Mouse (Mus musculus) MEL (cell line): ENCODE measurements at regions not wholly inside any gene's neighbourhood (a gene's known extent, or its start where the extent isn't known, plus 50 kb on each side); places are given as distances from the start of the nearest gene placed in this dataset.

Source experiments
- DNase-seq: peaks from one replicate; pipeline ENCODE4 v3.0.0; 2011; ENCODE audit warnings: low read depth, low spot score
- H3K27ac ChIP-seq: 2 replicates; pipeline ENCODE4 v1.5.1; 2012; ENCODE audit warnings: low read depth, mild to moderate bottlenecking, control low read depth, low read length, moderate library complexity; ENCODE audit not compliant: control insufficient read depth
- H3K27me3 ChIP-seq, 2 experiments: fragments of 150-350 bp in 1 of 2; sonication (generic) in 1 of 2; 2 replicates each; pipeline ENCODE4 v1.6.1; 2012; ENCODE audit warnings: low read length in 2 of 2, mild to moderate bottlenecking in 2 of 2, improper control_type of control experiment in 1 of 2, moderate library complexity in 1 of 2; ENCODE audit not compliant: insufficient read depth in 2 of 2, control insufficient read depth in 1 of 2
- H3K36me3 ChIP-seq, 2 experiments: 2 replicates each; pipeline ENCODE4 v1.6.1; 2012 to 2014; ENCODE audit warnings: low read length in 2 of 2, improper control_type of control experiment in 1 of 2, inconsistent platforms in 1 of 2, mild to moderate bottlenecking in 1 of 2; ENCODE audit not compliant: insufficient read depth in 2 of 2, control insufficient read depth in 1 of 2
- H3K4me1 ChIP-seq, 2 experiments: fragments of 150-350 bp in 1 of 2; sonication (generic) in 1 of 2; 2 replicates each; pipeline ENCODE4 v1.6.1; 2012; ENCODE audit warnings: low read length in 2 of 2, improper control_type of control experiment in 1 of 2, mild to moderate bottlenecking in 1 of 2; ENCODE audit not compliant: insufficient read depth in 2 of 2, control insufficient read depth in 1 of 2
- H3K4me3 ChIP-seq, 2 experiments: fragments of 150-350 bp in 1 of 2; sonication (generic) in 1 of 2; 2 replicates each; pipeline ENCODE4 v1.5.1; 2012; ENCODE audit warnings: low read depth in 2 of 2, low read length in 2 of 2, mild to moderate bottlenecking in 2 of 2, moderate library complexity in 2 of 2, control low read depth in 1 of 2, improper control_type of control experiment in 1 of 2; ENCODE audit not compliant: control insufficient read depth in 1 of 2, insufficient read depth in 1 of 2
- H3K79me2 ChIP-seq: 2 replicates; pipeline ENCODE4 v1.6.1; 2012; ENCODE audit warnings: mild to moderate bottlenecking, low read length, moderate library complexity; ENCODE audit not compliant: control insufficient read depth, poor library complexity, insufficient read depth
- H3K9ac ChIP-seq: 2 replicates; pipeline ENCODE4 v1.6.1; 2012; ENCODE audit warnings: low read depth, mild to moderate bottlenecking, control low read depth, low read length, moderate library complexity; ENCODE audit not compliant: control insufficient read depth, poor library complexity, severe bottlenecking
- H3K9me3 ChIP-seq: fragments of 150-350 bp; sonication (generic); replicated peaks from 2 replicates; pipeline ENCODE4 v1.6.1; 2012; ENCODE audit warnings: mild to moderate bottlenecking, low read length, improper control_type of control experiment, moderate library complexity; ENCODE audit not compliant: insufficient read depth
- CHD1 ChIP-seq: IDR thresholded peaks from 2 replicates; pipeline ENCODE4 v1.6.1; 2012; ENCODE audit warnings: low read depth, mild to moderate bottlenecking, inconsistent platforms, low read length, improper control_type of control experiment
- CHD2 ChIP-seq: IDR thresholded peaks from 2 replicates; pipeline ENCODE4 v1.6.1; 2011; ENCODE audit warnings: low read length, improper control_type of control experiment
- ELF1 ChIP-seq: IDR thresholded peaks from 2 replicates; pipeline ENCODE4 v1.6.1; 2014; ENCODE audit warnings: low read depth, mild to moderate bottlenecking, inconsistent platforms, low read length, improper control_type of control experiment, moderate library complexity
- EP300 ChIP-seq, 2 experiments: IDR thresholded peaks; 2 replicates each; pipeline ENCODE4 v1.6.1; 2011; ENCODE audit warnings: improper control_type of control experiment in 2 of 2, low read length in 2 of 2, low read depth in 1 of 2, mild to moderate bottlenecking in 1 of 2
- ETS1 ChIP-seq: IDR thresholded peaks from 2 replicates; pipeline ENCODE4 v1.6.1; 2012; ENCODE audit warnings: low read depth, mild to moderate bottlenecking, inconsistent platforms, low read length, improper control_type of control experiment, moderate library complexity
- GABPA ChIP-seq: IDR thresholded peaks from 2 replicates; pipeline ENCODE4 v1.6.1; 2012; ENCODE audit warnings: low read depth, mild to moderate bottlenecking, inconsistent platforms, low read length, improper control_type of control experiment, moderate library complexity
- HCFC1 ChIP-seq: IDR thresholded peaks from 2 replicates; pipeline ENCODE4 v1.6.1; 2012; ENCODE audit warnings: low read depth, mild to moderate bottlenecking, inconsistent platforms, low read length, improper control_type of control experiment, moderate library complexity
- KAT2A ChIP-seq: conservative IDR thresholded peaks from 2 replicates; pipeline ENCODE4 v1.6.1; 2012; ENCODE audit warnings: low read depth, low read length, improper control_type of control experiment, inconsistent platforms
- MAFK ChIP-seq: IDR thresholded peaks from 2 replicates; pipeline ENCODE4 v1.6.1; 2011; ENCODE audit warnings: low read depth, mild to moderate bottlenecking, low read length, improper control_type of control experiment, borderline replicate concordance
- MAX ChIP-seq: IDR thresholded peaks from 2 replicates; pipeline ENCODE4 v1.6.1; 2011; ENCODE audit warnings: low read length, improper control_type of control experiment
- MXI1 ChIP-seq: IDR thresholded peaks from 2 replicates; pipeline ENCODE4 v1.6.1; 2011; ENCODE audit warnings: mild to moderate bottlenecking, low read depth, low read length, improper control_type of control experiment
- MYC ChIP-seq: IDR thresholded peaks from 2 replicates; pipeline ENCODE4 v1.6.1; 2011; ENCODE audit warnings: low read depth, mild to moderate bottlenecking, low read length, improper control_type of control experiment, moderate library complexity
- NELFE ChIP-seq: IDR thresholded peaks from 2 replicates; pipeline ENCODE4 v1.6.1; 2011; ENCODE audit warnings: low read depth, low read length, improper control_type of control experiment
- NRF1 ChIP-seq: IDR thresholded peaks from 2 replicates; pipeline ENCODE4 v1.6.1; 2014; ENCODE audit warnings: low read depth, mild to moderate bottlenecking, inconsistent platforms, low read length, improper control_type of control experiment, moderate library complexity; ENCODE audit not compliant: poor library complexity, insufficient read depth, severe bottlenecking
- POLR2AphosphoS2 ChIP-seq: IDR thresholded peaks from 2 replicates; pipeline ENCODE4 v1.6.1; 2011; ENCODE audit warnings: low read length, improper control_type of control experiment
- POLR2AphosphoS5 ChIP-seq: IDR thresholded peaks from 2 replicates; pipeline ENCODE4 v1.6.1; 2012; ENCODE audit warnings: low read depth, borderline replicate concordance, mild to moderate bottlenecking, inconsistent platforms, low read length, moderate library complexity, mixed read lengths
- RAD21 ChIP-seq: IDR thresholded peaks from 2 replicates; pipeline ENCODE4 v1.6.1; 2011; ENCODE audit warnings: mild to moderate bottlenecking, low read depth, low read length, improper control_type of control experiment
- RCOR1 ChIP-seq: IDR thresholded peaks from 2 replicates; pipeline ENCODE4 v1.6.1; 2012; ENCODE audit warnings: low read depth, mild to moderate bottlenecking, inconsistent platforms, low read length, improper control_type of control experiment
- SIN3A ChIP-seq: IDR thresholded peaks from 2 replicates; pipeline ENCODE4 v1.6.1; 2012; ENCODE audit warnings: low read length, improper control_type of control experiment, inconsistent platforms
- SMC3 ChIP-seq: IDR thresholded peaks from 2 replicates; pipeline ENCODE4 v1.6.1; 2011; ENCODE audit warnings: low read depth, low read length, improper control_type of control experiment
- TBP ChIP-seq: IDR thresholded peaks from 2 replicates; pipeline ENCODE4 v1.8.0; 2011; ENCODE audit warnings: low read depth, low read length, improper control_type of control experiment
- UBTF ChIP-seq: IDR thresholded peaks from 2 replicates; pipeline ENCODE4 v1.6.1; 2012; ENCODE audit warnings: low read depth, mild to moderate bottlenecking, inconsistent platforms, low read length, improper control_type of control experiment, moderate library complexity, borderline replicate concordance; ENCODE audit not compliant: insufficient read depth
- USF1 ChIP-seq: IDR thresholded peaks from 2 replicates; pipeline ENCODE4 v1.6.1; 2014; ENCODE audit warnings: low read depth, mild to moderate bottlenecking, inconsistent platforms, low read length, improper control_type of control experiment, moderate library complexity
- USF2 ChIP-seq, 2 experiments: IDR thresholded peaks; 2 replicates each; pipeline ENCODE4 v1.6.1; 2011 to 2012; ENCODE audit warnings: improper control_type of control experiment in 2 of 2, low read length in 2 of 2, borderline replicate concordance in 1 of 2, inconsistent platforms in 1 of 2, low read depth in 1 of 2, mild to moderate bottlenecking in 1 of 2; ENCODE audit not compliant: insufficient read depth in 1 of 2
- ZC3H11A ChIP-seq: IDR thresholded peaks from 2 replicates; pipeline ENCODE4 v1.6.1; 2012; ENCODE audit warnings: low read depth, mild to moderate bottlenecking, inconsistent platforms, low read length, improper control_type of control experiment
- ZMIZ1 ChIP-seq: IDR thresholded peaks from 2 replicates; pipeline ENCODE4 v1.6.1; 2012; ENCODE audit warnings: low read depth, mild to moderate bottlenecking, inconsistent platforms, low read length, improper control_type of control experiment, moderate library complexity

GRCm38 (mm10) chr11:40552054-40552453, 142.9 kb downstream of the Mat2b start:
- no peak overlapping the region for H3K27ac ChIP-seq
- no peaks in the 10 kb centered on the region for H3K9me3 ChIP-seq
- no peak overlapping the region for H3K9ac ChIP-seq
- TF ChIP-seq ZMIZ1 (no peak), EP300 (IDR thresholded peaks at IDR 0.05; ENCODE audit: low read depth in 1 of 2, low read length in 2 of 2) (no peak), ETS1 (no peak), RAD21 (no peak), NRF1 (no peak), SIN3A (no peak), USF2 (IDR thresholded peaks at IDR 0.05; ENCODE audit: borderline replicate concordance in 1 of 2, insufficient read depth in 1 of 2, low read depth in 1 of 2, low read length in 2 of 2) (no peak), MYC (no peak), GABPA (no peak), SMC3 (no peak)
- H3K36me3 ChIP-seq: no peaks in the 10 kb centered on the region
- H3K79me2 ChIP-seq: no peaks in the 10 kb centered on the region
- H3K4me1 ChIP-seq: no peaks in the 10 kb centered on the region
- no peak overlapping the region for H3K4me3 ChIP-seq
- H3K27me3 ChIP-seq: no peaks in the 10 kb centered on the region
- no peak for DNase-seq

GRCm38 (mm10) chr11:40546596-40546995, 148.4 kb downstream of the Mat2b start:
- Histone ChIP-seq H3K79me2 (no peaks in the 10 kb centered on the region), H3K9me3 (no peaks in the 10 kb centered on the region), H3K4me3 (no peak overlapping the region), H3K9ac (no peak overlapping the region), H3K36me3 (no peaks in the 10 kb centered on the region), H3K27ac (no peak overlapping the region), H3K27me3 (no peaks in the 10 kb centered on the region), H3K4me1 (no peaks in the 10 kb centered on the region)
- DNase-seq: no peak
- no peak for TF ChIP-seq POLR2AphosphoS2
- no peak for TF ChIP-seq MYC
- TF ChIP-seq MAX: no peak
- TF ChIP-seq MXI1: no peak
- TF ChIP-seq CHD1: no peak
- TF ChIP-seq RCOR1: no peak
- no peak for TF ChIP-seq RAD21
- TF ChIP-seq ZC3H11A: no peak
- TF ChIP-seq UBTF: no peak
- TF ChIP-seq CHD2: no peak
- no peak for TF ChIP-seq TBP
- no peak for TF ChIP-seq ELF1
- no peak for TF ChIP-seq USF1
- TF ChIP-seq HCFC1: no peak
- TF ChIP-seq GABPA: no peak
- no peak for TF ChIP-seq NELFE
- no peak for TF ChIP-seq KAT2A
- no peak for TF ChIP-seq ETS1
- TF ChIP-seq MAFK: no peak
- no peak for TF ChIP-seq POLR2AphosphoS5
